Mouse (Mus musculus) ES-E14 (cell line): ENCODE measurements around the gene Styx.

Experiments used
- CHD2 ChIP-seq: IDR thresholded peaks from 2 replicates; pipeline ENCODE4 v1.6.1; 2014; ENCODE audit warnings: mild to moderate bottlenecking, low read depth, low read length, inconsistent platforms
- ZNF384 ChIP-seq: IDR thresholded peaks from 2 replicates; pipeline ENCODE4 v1.6.1; 2012; ENCODE audit warnings: low read depth, low read length, inconsistent platforms

- TF ChIP-seq CHD2, result no peak
- TF ChIP-seq ZNF384, result no peak
These were observed 94.0 kb downstream of the Styx start for GRCm38 (mm10) chr14:45444870-45445269.
